Mouse (Mus musculus) intestine, embryonic 16.5 days (tissue): ENCODE results near the gene Rogdi. TPM values are rescaled to one million over a fixed set of nuclear protein-coding genes. Genes with fewer than 3 reads are reported as not detected.

ENCODE experiments used
- polyA plus RNA-seq: library from polyadenylated mRNA; unstranded; fragments of >200 nt; fragmentation: Nextera tagmentation; extraction: Ambion mirVana; gene quantifications from 2 replicates; pipeline ENCODE4 v1.2.1, GENCODE M21; 2015

Gene Rogdi
- polyA plus RNA-seq, 1 experiment from 2014 or later = 51.6 TPM

Other genes starting within 250 kb of the Rogdi start
- gene Cdip1, start 223.3 kb downstream of the Rogdi start, polyA plus RNA-seq = 97.2 and 100 TPM in 2 replicates
- 0.09 and 0.22 TPM in 2 replicates for gene 4930562C15Rik, start 178.1 kb downstream of the Rogdi start, polyA plus RNA-seq
- gene Ubald1, start 133.2 kb downstream of the Rogdi start, polyA plus RNA-seq = 33.7 and 35.5 TPM in 2 replicates
- 82.7 and 84.6 TPM in 2 replicates for gene Mgrn1, start 127.3 kb downstream of the Rogdi start, polyA plus RNA-seq
- 144 TPM in 2 replicates for gene Nudt16l1, start 74.8 kb downstream of the Rogdi start, polyA plus RNA-seq
- gene Anks3, start 49.3 kb downstream of the Rogdi start, polyA plus RNA-seq = 39.7 and 41.3 TPM in 2 replicates
- gene Sept12, start 15.7 kb downstream of the Rogdi start, polyA plus RNA-seq = 0.11 TPM in 1 of 2 replicates, not detected in the other
- gene Smim22, start 6.3 kb downstream of the Rogdi start, polyA plus RNA-seq = 133 and 146 TPM in 2 replicates
- 139 and 140 TPM in 2 replicates for gene Glyr1, start 36.3 kb upstream of the Rogdi start, polyA plus RNA-seq
- gene Ubn1, start 36.5 kb upstream of the Rogdi start, polyA plus RNA-seq = 11.1 and 12.4 TPM in 2 replicates
- gene Ppl, start 118.9 kb upstream of the Rogdi start, polyA plus RNA-seq = 3.1 and 3.4 TPM in 2 replicates
- gene Sec14l5, start 133.6 kb upstream of the Rogdi start, polyA plus RNA-seq = 0.05 TPM in 1 of 2 replicates, not detected in the other
- gene Nagpa, start 190.5 kb upstream of the Rogdi start, polyA plus RNA-seq = 39.5 and 42.2 TPM in 2 replicates
- 2.8 and 4.2 TPM in 2 replicates for gene AU021092, start 208.7 kb upstream of the Rogdi start, polyA plus RNA-seq
- 36.7 and 38.6 TPM in 2 replicates for gene Alg1, start 220.1 kb upstream of the Rogdi start, polyA plus RNA-seq
- 34.6 and 39.1 TPM in 2 replicates for gene Eef2kmt, start 242.4 kb upstream of the Rogdi start, polyA plus RNA-seq